Mouse (Mus musculus) embryonic facial prominence, embryonic 11.5 days (tissue): ENCODE measurements around the gene 4930558C23Rik. TPM values are rescaled to one million over a fixed set of nuclear protein-coding genes. Genes with fewer than 3 reads are reported as not detected.

ENCODE experiments used
- ATAC-seq: fragments of 200-750 bp; cut with Nextera tagmentation; replicated peaks from 2 replicates; pipeline ENCODE4 v1.8.0; 2017; ENCODE audit warnings: low read depth; ENCODE audit not compliant: insufficient number of reproducible peaks, low FRiP score, low TSS enrichment
- DNase-seq: peaks from one replicate; pipeline ENCODE4 v3.0.0-alpha.2; 2015; ENCODE audit warnings: low spot score
- H3K27ac ChIP-seq: fragments of 300-500 bp; sonication (generic); replicated peaks from 2 replicates; pipeline ENCODE4 v1.5.1; 2014; ENCODE audit warnings: mild to moderate bottlenecking, low read depth, low read length, control low read depth
- H3K27me3 ChIP-seq: fragments of 300-500 bp; sonication (generic); 2 replicates; pipeline ENCODE4 v1.6.1; 2014; ENCODE audit warnings: mild to moderate bottlenecking, low read length, moderate library complexity, mixed read lengths; ENCODE audit not compliant: control insufficient read depth, insufficient read depth
- H3K36me3 ChIP-seq: fragments of 300-500 bp; sonication (generic); replicated peaks from 2 replicates; pipeline ENCODE4 v1.6.1; 2014; ENCODE audit warnings: low read depth, mild to moderate bottlenecking, low read length, moderate library complexity, mixed read lengths; ENCODE audit not compliant: control insufficient read depth, insufficient read depth
- H3K4me1 ChIP-seq: fragments of 300-500 bp; sonication (generic); 2 replicates; pipeline ENCODE4 v1.6.1; 2014; ENCODE audit warnings: low read length, mixed read lengths; ENCODE audit not compliant: control insufficient read depth, insufficient read depth
- H3K4me2 ChIP-seq: fragments of 300-500 bp; sonication (generic); 2 replicates; pipeline ENCODE4 v1.6.1; 2014; ENCODE audit warnings: low read depth, mild to moderate bottlenecking, control low read depth, low read length, moderate library complexity
- H3K4me3 ChIP-seq: fragments of 300-500 bp; sonication (generic); 2 replicates; pipeline ENCODE4 v1.5.1; 2014; ENCODE audit warnings: low read depth, low read length, control low read depth
- H3K9ac ChIP-seq: fragments of 300-500 bp; sonication (generic); replicated peaks from 2 replicates; pipeline ENCODE4 v1.6.1; 2014; ENCODE audit warnings: mild to moderate bottlenecking, control low read depth, low read length
- H3K9me3 ChIP-seq: fragments of 300-500 bp; sonication (generic); replicated peaks from 2 replicates; pipeline ENCODE4 v1.6.1; 2016; ENCODE audit warnings: mild to moderate bottlenecking, low read length, inconsistent platforms, mixed read lengths; ENCODE audit not compliant: control insufficient read depth
- WGBS: fragments of 180-500 bp; shearing (Covaris S2); extraction: QIAGEN DNeasy Blood & Tissue Kit; methylation state at CpG from one replicate; pipeline ENCODE4 v1.1.7; 2014; 5-methylcytosine and 5-hydroxymethylcytosine counted together
- polyA plus RNA-seq: library from polyadenylated mRNA; unstranded; fragments of >200 nt; fragmentation: Nextera tagmentation; extraction: Ambion mirVana; gene quantifications from 2 replicates; pipeline ENCODE4 v1.2.1, GENCODE M21; 2014

The 4930558C23Rik gene
- polyA plus RNA-seq, 1 experiment from 2014 or later = not detected

GRCm38 (mm10) chr3:95417866-95418265 lies 15.2 kb upstream of the 4930558C23Rik start:
- ATAC-seq = no peak
- H3K9ac ChIP-seq = no peak overlapping the region
- no peaks in the 10 kb centered on the region for H3K9me3 ChIP-seq
- H3K36me3 ChIP-seq = no peaks in the 10 kb centered on the region
- DNase-seq = no peak
- WGBS = 91% methylated on average over 6 of the region's 6 CpGs
- H3K4me3 ChIP-seq = no peak overlapping the region
- H3K27ac ChIP-seq = no peak overlapping the region
- no peaks in the 10 kb centered on the region for H3K27me3 ChIP-seq
- no peak overlapping the region for H3K4me2 ChIP-seq
- no peaks in the 10 kb centered on the region for H3K4me1 ChIP-seq

- Histone ChIP-seq H3K4me2 (no peak overlapping the region), H3K9me3 (no peaks in the 10 kb centered on the region), H3K27ac (no peak overlapping the region), H3K9ac (no peak overlapping the region), H3K4me1 (no peaks in the 10 kb centered on the region), H3K4me3 (no peak overlapping the region), H3K27me3 (no peaks in the 10 kb centered on the region), H3K36me3 (no peaks in the 10 kb centered on the region)
- DNase-seq (peak; percentile 15), ATAC-seq (no peak)
- WGBS = 76% methylated on average over 1 of the region's 1 CpGs
Measured at GRCm38 (mm10) chr3:95412268-95412667, 9.6 kb upstream of the 4930558C23Rik start.

- no peak for ATAC-seq
- no peak overlapping the region for H3K9ac ChIP-seq
- no peaks in the 10 kb centered on the region for H3K4me1 ChIP-seq
- H3K4me2 ChIP-seq = no peak overlapping the region
- H3K4me3 ChIP-seq = no peak overlapping the region
- 92% methylated on average over 2 of the region's 2 CpGs for WGBS
- no peak for DNase-seq
- H3K9me3 ChIP-seq = no peaks in the 10 kb centered on the region
- no peaks in the 10 kb centered on the region for H3K27me3 ChIP-seq
- H3K36me3 ChIP-seq = no peaks in the 10 kb centered on the region
- no peak overlapping the region for H3K27ac ChIP-seq
Measured at GRCm38 (mm10) chr3:95408852-95409251, 6.2 kb upstream of the 4930558C23Rik start.

GRCm38 (mm10) chr3:95407728-95408127 lies 5.1 kb upstream of the 4930558C23Rik start:
- DNase-seq (no peak), ATAC-seq (no peak)
- WGBS = 73% methylated on average over 1 of the region's 1 CpGs
- H3K27ac ChIP-seq = no peak overlapping the region
- H3K9ac ChIP-seq = no peak overlapping the region
- H3K4me3 ChIP-seq = no peak overlapping the region
- H3K4me1 ChIP-seq = no peaks in the 10 kb centered on the region
- no peaks in the 10 kb centered on the region for H3K9me3 ChIP-seq
- H3K27me3 ChIP-seq = no peaks in the 10 kb centered on the region
- H3K36me3 ChIP-seq = no peaks in the 10 kb centered on the region
- H3K4me2 ChIP-seq = no peak overlapping the region

- Histone ChIP-seq H3K4me1 (no peaks in the 10 kb centered on the region), H3K27me3 (no peaks in the 10 kb centered on the region), H3K9ac (no peak overlapping the region), H3K36me3 (no peaks in the 10 kb centered on the region), H3K4me3 (no peak overlapping the region), H3K27ac (no peak overlapping the region), H3K4me2 (no peak overlapping the region), H3K9me3 (no peaks in the 10 kb centered on the region; the same call in 1 of the 2 replicates)
- DNase-seq = no peak
- ATAC-seq = no peak
- 89% methylated on average over 4 of the region's 4 CpGs for WGBS
Measured at GRCm38 (mm10) chr3:95394385-95394784, 8.3 kb downstream of the 4930558C23Rik start.

- WGBS = 90% methylated on average over 5 of the region's 5 CpGs
- no peaks in the 10 kb centered on the region for H3K36me3 ChIP-seq
- H3K9ac ChIP-seq = no peak overlapping the region
- no peak overlapping the region for H3K4me2 ChIP-seq
- H3K4me1 ChIP-seq = no peaks in the 10 kb centered on the region
- H3K4me3 ChIP-seq = no peak overlapping the region
- DNase-seq = no peak
- H3K27ac ChIP-seq = no peak overlapping the region
- no peaks in the 10 kb centered on the region for H3K27me3 ChIP-seq
- ATAC-seq = no peak
- H3K9me3 ChIP-seq = no peaks in the 10 kb centered on the region
Measured at GRCm38 (mm10) chr3:95385401-95386075, 17.1 kb downstream of the 4930558C23Rik start.

- H3K27ac ChIP-seq = no peak overlapping the region
- H3K36me3 ChIP-seq = no peaks in the 10 kb centered on the region
- H3K9ac ChIP-seq = no peak overlapping the region
- H3K4me3 ChIP-seq = no peak overlapping the region
- ATAC-seq = no peak
- H3K4me1 ChIP-seq = no peaks in the 10 kb centered on the region
- DNase-seq = no peak
- H3K27me3 ChIP-seq = no peaks in the 10 kb centered on the region
- WGBS = 83% methylated on average over 10 of the region's 10 CpGs
- H3K9me3 ChIP-seq = no peaks in the 10 kb centered on the region
- H3K4me2 ChIP-seq = no peak overlapping the region
Measured at GRCm38 (mm10) chr3:95373208-95373607, 29.4 kb downstream of the 4930558C23Rik start.

- Histone ChIP-seq H3K4me2 (no peak overlapping the region), H3K36me3 (no peaks in the 10 kb centered on the region), H3K9me3 (no peaks in the 10 kb centered on the region), H3K4me1 (no peaks in the 10 kb centered on the region), H3K4me3 (no peak overlapping the region), H3K9ac (no peak overlapping the region), H3K27ac (no peak overlapping the region), H3K27me3 (no peaks in the 10 kb centered on the region)
- ATAC-seq = no peak
- no peak for DNase-seq
Measured at GRCm38 (mm10) chr3:95370101-95370500, 32.5 kb downstream of the 4930558C23Rik start.
